Mouse (Mus musculus) adrenal gland (tissue): ENCODE measurements around the gene Ndufs7.

Experiments used
- intact Hi-C: fragments of 180-260 bp; cut with DNase I; formaldehyde crosslinking; loops from one replicate; pipeline ENCODE4 v1.15.1; 2025

Ndufs7 gene

DNA sequence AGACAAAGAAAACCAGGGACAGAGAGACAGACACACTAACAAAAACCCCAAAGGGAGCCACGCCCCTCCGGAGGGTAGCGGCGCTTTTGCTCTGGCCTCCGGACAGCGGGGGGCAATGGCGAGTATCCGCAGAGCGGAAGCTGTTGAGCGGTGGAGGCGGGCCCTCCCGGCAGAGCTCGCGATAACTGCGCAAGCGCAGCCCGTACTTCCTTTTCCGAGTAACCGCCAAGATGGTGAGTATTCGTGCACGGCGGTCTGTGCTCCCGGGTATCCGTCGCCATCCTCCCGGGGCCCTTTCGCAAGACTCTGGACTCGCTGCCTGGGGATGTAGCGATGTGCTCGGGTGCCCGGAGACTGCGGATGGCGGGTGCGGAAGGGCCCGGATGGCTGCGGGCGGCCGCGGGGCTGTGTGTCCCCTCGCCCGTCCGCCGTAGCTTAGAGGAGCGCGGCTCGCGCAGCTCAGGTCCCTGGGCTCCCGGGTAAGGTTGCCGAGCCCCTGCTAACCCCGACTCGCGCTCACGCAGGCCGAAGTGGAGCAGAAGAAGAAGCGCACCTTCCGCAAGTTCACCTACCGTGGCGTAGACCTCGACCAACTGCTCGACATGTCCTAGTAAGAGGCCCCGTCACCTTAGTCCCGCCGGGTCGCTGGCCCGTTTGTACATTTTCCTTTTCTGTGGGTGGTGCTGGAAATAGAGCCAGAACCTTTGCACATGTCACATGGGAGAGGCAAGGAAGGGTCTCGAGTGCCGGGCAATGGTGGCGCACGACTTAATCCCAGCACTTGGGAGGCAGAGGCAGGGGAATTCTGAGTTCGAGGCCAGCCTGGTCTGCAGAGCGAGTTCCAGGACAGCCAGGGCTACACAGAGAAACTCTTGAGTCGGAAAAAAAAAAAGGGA lies 43.6 kb downstream of the Ndufs7 start, which contains the start of gene Rps15:
Gene Rps15 (plus strand): TSS at position 203 of the 896 bp plus-strand sequence.
- intact Hi-C loops: loop anchor here (5.0 kb wide), 1 partner anchor 80 kb away; no protein-coding TSS in a partner anchor

DNA sequence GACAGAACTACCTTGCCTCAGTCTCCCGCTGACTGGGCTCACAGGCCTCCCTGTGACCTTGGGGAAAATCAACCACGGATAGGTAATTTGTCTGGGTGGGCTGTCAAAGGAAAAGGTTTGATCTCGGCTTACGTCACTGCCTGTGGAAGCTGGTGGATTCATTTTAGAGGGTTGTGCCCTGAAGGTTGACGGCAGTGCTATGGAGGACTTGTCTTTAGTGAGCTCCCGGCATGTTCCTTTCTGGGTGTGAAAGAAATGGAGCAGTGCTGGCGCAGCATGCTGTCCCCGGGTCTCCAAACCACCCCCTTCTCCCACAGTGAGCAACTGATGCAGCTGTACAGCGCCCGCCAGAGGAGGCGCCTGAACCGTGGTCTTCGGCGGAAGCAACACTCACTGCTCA lies 44.4 kb downstream of the Ndufs7 start:
- intact Hi-C loops: loop anchor here (5.0 kb wide), 1 partner anchor 79 kb away; no protein-coding TSS in a partner anchor

DNA sequence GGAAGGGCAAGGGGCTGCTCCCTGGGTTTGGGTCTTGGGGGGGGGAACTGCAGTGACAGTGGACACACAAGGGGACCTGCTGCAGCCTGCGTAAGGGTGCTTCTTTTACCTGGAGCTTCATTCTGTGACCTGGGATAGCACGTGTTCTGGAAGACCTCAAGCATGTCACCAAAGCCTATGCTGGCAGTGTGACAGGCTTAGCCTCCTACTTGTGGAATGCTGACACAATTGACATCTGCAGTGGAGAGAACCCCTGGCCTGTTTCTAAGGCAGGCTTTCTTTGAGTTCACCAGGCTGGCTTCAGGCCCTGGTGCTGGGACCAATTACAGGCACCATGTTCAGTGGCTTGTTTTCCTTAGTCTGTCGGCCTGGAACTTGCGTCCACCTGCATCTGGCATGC lies 45.4 kb downstream of the Ndufs7 start:
- intact Hi-C loops: loop anchor here (2.0 to 5.0 kb wide), 2 partner anchors 54 to 78 kb away; partner anchors contain the start of gene Adamtsl5

DNA sequence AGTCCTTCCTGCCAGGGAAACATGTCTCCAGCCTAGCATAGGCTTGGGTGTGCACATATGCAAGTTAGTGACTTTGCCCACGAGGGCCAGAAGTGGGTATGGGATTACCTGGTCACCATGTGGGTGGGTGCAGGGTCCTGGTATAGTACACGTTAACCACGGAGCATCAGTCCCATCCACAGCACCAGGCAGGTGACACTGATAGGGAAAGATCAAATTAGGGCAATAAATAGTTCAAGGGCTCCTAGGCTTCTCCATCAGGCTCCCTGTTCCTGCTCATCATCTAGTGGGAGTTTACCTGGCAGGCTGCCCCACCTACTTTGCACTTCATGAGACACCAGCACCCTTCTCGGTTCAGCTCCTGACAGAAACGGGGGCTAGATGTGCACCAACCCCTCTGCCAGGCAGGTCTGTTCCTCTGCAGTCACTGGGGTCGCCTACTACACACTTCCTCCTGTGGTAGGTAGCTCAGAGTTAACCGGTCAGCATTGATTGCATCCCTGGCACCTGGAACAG lies 45.9 kb downstream of the Ndufs7 start:
- intact Hi-C loops: loop anchor here (2.0 to 5.0 kb wide), 2 partner anchors 54 to 77 kb away; partner anchors contain the start of gene Adamtsl5

DNA sequence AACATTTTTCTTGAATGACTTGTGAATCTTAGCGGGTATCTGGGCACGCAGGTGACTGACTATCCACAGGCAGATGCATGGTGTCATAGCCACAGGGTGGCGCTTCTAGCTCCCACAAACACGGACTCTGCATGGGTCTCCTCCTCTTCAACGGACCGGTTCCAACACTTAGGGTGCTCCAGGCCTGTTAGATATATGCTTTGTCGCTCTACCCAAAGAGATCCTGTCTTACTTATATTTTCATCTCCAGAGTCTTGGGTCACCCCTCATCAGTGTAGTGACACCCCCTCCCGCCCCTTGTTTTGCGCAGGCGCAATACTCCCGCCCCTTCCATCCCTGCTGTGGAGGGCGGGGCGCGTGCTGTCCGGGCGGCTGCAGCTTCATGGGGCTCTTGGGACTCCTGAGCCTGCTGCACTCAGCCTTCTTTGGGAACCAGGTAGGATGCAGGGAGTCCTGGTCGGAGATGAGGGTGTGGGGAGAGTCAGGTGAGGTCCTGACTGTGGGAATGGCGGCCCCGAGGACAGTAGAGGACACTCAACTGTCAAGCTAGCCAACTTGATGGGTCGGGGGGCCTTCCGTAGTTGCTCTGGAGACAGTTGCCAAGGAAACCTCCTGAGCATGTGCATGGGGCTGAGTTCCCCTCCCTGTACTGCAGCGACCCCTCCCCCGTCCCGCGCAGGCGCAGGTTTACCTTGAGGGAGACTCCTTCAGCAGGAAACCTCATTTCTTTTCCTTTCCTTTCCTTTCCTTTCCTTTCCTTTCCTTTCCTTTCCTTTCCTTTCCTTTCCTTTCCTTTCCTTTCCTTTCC lies 46.9 kb downstream of the Ndufs7 start, which contains the start of gene Apc2:
Gene Apc2 (plus strand): TSS at position 360 of the 808 bp plus-strand sequence.
- intact Hi-C loops: loop anchor here (2.0 kb wide), 1 partner anchor 53 kb away; the partner anchor contains the start of gene Adamtsl5

DNA sequence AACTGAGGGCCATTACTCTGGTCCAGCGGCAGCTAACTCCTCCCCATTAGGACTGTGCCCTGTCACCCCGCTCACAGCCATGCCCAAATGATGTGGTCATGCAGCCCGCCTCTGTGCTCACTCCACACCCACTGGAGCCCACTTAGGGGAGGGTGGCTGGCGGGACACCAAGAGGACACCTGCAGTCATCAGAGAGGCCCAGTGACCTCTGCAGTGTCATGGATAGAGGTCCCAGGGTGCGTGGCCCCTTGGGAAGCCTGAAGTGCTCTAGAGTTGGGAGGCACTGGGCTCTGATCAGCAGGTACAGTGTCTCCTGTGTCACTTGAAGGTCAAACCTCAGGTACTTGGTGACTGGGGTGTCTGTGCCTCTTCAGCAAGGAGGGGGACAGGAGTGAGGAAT lies 47.9 kb downstream of the Ndufs7 start:
- intact Hi-C loops: no loop called here

DNA sequence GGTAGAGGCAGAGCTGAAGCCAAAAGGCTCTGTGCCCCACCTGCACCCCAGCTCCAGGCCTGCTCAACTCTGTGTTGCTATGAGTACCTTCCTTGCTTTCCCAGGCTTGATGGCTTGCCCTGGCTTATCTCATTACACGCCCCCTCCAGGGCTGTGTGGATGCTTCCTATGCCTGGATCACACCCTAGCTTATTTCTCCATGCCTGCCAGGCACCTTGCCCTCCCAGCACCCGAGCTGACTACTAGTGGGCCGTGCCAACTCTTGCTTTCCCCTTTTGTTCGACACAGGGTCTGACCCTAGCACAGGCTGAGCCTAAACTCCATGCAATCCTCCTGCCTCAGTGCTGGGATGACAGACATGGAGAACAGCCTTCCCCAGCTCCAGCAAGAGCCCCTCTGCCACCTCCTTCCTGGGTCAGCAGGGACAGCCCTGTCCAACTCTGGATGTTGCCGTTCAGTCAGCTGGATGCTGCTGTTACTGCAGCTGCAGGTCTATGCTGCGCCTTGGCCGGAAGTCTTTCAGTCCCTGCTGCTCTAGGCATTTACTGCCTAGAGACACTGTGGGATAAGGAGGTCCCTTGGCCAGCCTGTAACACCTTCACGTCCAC lies 48.7 kb downstream of the Ndufs7 start:
- intact Hi-C loops: no loop called here

DNA sequence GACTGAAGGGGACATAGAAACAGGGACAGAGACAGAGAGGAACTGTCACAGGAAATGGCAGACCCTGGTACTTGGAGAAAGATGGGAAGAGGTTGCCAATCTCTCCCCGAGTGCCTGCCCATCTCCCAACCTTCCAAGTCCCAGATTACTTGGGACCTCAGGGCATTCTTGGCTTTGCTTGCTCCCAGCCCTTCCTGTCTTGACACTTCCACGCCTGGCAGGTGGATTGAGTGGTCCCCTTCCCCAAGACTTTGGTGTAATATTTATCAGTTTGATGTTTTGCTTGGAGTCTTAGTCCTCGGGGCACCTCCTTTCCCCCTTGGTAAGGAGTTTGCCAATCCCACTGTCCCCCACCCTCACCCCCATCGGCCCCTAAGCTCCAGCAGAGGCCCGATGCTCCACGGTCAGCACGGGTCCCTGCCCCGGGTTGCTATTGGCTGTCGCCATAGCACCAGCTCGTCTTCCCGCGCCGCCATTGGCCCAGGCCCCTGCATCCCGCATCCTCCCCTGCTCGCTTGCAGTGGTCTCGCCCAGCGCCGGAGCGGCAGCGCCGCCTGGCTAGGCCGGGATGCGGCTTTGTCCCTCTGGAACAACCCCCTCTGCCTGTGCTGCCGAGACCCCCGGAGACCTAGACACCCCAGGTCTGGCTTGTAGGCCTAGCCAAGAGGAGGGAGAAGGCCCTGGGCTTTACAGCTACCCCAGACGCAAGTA lies 49.8 kb downstream of the Ndufs7 start:
- intact Hi-C loops: no loop called here

DNA sequence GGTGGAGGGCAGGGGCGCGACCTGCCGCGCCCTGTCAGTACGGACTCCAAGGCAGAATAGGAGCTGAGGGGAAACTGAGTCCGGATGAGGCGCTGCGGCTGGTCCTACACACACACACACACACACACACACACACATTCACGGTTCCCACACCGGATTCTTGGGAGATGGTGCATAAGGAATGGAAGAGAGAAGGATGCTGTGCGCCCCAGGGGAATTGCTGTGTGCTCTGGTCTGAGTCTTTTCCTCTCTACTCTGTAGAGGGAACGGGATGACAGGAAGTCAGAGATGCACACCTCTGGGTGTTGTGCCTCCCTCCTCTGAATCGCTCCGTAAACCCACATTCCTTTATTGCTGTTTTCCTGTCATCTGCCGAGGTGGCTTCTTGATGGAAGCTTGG lies 50.4 kb downstream of the Ndufs7 start:
- intact Hi-C loops: no loop called here

DNA sequence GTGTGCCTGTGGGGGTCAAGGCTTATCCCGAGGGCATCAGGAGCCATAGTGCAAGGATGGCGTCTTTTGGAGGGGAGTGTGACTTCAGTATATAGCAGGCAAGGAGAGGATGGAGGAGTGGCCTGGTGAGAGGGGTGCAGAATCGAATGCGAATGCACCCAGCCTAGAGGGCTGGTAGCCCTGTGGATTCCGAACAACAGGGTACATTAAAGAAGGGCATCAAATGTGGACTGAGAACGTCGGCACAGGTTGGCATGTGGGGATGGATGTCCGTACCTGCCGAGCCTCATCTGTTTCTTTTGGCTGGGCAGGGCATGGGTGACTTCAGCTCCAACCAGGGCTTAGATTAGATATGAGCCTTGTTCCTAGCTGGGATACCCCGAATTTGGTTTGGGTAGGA lies 50.9 kb downstream of the Ndufs7 start:
- intact Hi-C loops: no loop called here

DNA sequence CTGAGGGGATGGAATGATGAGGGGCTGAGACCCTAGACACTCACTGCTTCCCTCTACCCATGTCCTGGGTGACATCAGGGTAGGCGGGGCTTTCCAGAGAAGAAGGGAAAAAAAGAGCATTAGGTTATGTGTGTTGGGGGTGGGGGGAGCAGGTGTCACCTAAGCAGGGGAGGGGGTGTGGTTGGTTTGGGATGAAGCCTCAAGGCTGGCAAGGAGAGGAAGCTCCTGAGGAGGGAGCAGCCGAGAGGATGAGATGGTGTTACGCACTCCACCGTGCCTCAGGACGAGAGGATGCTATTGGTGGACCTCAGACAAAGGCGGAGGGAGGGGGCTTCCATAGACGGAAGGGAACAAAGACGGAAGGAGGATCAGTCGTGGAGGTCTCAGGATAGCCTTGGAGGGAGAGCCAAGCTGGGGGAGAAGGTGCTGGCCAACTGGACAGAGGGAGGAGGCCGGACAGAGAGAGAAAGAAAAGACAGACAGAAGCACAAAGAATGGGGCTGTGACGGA lies 51.8 kb downstream of the Ndufs7 start:
- intact Hi-C loops: no loop called here

DNA sequence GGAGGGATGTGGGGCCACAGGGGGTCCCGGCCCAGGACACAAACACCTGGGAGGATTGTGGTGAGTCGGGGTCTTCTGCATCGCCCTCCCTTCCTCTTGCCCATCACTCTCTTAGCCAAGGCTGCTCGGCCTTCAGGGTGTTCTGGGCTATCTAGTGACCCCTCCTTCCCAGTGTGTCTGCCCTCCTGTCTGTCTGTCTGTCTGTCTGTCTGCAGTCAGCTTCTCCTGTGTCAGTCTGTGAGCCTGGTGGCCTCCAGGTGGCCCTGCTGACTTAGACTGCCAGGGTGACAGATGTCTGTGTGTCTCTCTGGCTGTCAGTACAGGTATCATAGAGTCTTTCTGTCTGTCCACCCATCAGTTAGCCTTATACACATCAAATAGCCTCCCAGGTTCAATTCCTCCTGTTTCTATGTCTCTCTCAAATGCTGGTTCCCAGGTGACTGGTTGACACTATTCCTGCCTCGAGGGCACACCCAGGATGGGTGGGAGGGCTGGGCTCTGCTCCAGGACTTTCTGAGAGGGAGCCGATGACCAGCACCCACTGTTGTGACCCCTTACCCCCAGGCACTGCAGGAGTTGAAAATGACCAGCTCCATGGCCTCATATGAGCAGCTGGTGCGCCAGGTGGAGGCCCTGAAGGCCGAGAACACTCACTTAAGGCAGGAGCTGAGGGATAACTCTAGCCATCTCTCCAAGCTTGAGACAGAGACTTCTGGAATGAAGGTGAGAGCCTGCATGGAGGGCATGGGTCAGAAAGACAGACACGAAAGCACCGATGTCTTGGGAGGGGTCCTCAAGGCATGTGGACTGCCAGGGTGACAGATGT lies 52.5 kb downstream of the Ndufs7 start:
- intact Hi-C loops: no loop called here

DNA sequence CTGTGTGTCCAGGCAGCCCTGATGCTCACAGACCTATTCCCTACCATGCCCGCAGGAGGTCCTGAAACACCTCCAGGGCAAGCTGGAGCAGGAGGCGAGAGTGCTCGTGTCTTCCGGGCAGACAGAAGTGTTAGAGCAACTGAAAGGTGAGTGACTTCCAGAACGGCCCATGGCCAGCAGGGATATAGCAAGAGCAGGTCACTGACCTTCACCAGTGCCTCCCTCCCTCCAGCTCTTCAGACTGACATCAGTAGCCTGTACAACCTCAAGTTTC lies 53.1 kb downstream of the Ndufs7 start:
- intact Hi-C loops: no loop called here

DNA sequence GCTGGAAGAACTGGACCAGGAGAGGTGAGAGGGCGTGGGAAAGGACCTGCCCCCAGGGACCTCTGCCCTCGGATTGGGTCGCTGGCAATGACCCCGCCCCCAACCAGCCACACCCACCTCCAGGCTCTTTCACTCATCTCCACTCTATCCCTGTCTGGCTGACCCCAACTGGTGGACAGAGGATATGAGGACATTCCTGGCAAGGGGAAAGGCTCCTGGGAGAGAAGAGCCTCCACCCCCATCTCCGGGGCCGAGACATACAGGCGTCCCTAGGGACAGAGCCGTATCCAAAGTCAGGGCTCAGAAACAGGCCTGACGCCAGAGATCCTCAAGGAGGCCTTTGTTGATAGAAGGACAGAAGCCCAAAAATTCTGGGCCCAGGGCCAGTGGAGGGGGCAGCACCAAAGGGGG lies 53.6 kb downstream of the Ndufs7 start:
- intact Hi-C loops: no loop called here

DNA sequence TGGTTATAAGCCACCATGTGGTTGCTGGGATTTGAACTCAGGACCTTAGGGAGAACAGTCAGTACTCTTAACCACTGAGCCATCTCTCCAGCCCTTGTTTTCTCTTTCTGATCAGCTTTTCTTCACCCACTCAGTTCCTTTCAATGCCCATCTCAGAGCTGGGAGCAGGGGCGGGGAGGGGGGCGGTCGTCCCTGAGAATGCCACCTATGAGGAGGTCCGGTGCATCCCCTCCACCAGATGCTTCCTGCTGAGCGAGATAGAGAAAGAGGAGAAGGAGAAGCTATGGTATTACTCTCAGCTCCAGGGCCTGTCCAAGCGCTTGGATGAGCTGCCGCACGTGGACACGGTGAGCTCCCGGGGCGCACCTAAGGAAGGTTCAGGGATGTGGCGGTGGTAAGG lies 55.5 kb downstream of the Ndufs7 start:
- intact Hi-C loops: no loop called here

DNA sequence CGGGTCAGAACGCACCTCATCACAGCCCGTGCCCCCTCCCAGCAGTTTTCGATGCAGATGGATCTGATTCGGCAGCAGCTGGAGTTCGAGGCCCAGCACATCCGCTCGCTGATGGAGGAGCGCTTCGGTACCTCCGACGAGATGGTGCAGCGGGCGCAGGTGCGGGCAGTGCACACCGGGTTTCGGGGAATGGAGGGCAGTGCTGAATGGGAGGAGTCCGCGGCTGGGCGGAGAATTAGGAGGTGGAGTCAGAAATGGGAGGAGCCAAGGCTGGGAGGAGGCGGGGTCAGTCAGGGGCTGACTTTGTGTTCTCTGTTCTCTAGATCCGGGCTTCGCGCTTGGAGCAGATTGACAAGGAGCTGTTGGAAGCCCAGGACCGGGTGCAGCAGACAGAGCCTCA lies 55.9 kb downstream of the Ndufs7 start:
- intact Hi-C loops: no loop called here
